Mouse (Mus musculus) skeletal muscle tissue, postnatal 0 days (tissue): ENCODE data around the gene Col24a1. TPM values are rescaled to one million over a fixed set of nuclear protein-coding genes. Genes with fewer than 3 reads are reported as not detected.

Source experiments
- polyA plus RNA-seq: library from polyadenylated mRNA; unstranded; fragments of >200 nt; fragmentation: Nextera tagmentation; extraction: Ambion mirVana; gene quantifications from 2 replicates; pipeline ENCODE4 v1.2.1, GENCODE M21; 2015

The Col24a1 gene
- polyA plus RNA-seq, result 1.9 and 2.4 TPM in 2 replicates

DNA sequence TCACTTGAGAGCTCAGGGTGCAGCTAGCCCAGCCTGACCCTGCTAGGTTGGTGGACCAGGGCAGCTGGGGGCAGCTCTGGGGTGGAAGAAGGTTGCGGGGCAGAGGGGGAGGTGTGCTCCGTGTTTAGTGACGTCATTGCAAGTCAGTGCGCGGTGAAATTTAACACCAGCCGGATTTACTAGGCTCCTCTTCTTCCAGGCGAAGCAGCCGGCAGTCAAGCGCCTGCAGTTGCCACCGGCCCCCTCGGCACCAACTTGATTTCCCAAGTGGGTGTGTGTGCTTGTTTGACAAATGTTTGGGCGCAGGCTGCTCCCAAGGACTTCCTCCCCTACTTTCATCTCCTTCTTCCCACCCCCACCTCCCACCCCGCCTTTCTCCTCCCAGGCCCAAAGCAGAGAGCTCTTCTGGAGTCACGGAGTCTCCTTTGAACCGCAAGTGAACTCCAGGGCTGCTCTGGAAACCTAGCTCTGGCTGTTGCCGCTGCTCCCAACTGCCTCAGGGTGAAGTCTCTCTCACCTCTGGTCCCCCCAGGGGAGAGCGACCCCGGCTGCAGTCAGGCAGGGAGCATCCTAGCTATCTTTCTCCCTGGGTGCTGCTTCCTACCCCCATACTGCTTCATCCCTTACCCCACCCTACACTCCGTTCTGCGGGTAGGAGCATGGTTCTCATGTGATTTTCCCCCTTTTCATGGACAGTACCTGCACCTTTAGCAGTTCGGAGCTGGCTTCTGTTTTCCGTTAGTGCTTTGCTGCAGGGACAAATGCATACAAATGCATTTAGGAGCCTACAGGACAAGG, at the start of gene Col24a1:
Col24a1 (plus strand) TSS at position 136 of the 798 bp plus-strand sequence.

DNA sequence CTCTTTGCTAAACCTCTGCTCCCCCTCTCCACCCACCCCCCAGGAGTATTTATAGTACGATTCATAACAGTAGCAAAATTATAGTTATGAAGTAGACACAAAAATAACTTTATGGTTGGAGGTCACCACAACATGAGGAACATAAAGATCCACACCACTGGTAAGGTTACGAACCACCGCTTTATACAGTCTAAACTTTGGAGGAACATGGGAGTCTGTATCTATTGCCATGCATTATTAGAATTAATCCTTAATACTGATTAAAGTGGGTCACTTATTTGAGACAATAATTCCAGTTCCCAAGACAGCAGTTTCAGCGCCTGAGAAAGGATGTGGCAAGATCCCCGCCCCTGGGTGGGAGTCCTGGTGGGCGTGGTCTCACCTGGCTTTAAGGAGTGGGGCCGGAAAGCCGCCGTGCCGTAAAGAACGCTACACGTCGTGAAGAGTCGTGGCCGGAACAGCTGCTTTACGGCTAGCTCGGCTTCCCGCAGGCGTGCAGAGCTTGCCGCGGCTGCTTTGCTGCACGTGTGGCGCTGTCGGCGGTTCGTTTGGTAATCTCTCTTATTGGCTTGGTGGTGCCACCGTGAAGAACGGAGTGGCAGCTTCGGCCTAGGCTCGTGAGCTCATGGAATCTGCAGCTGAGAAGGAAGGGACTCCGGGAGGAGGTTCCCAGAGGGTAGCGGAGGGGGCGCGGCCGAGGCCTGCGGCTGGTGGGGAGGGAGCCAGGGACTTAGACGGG, 283.6 kb downstream of the Col24a1 start, which contains the start of gene Znhit6:
Znhit6 (plus strand) TSS at position 463 of the 739 bp plus-strand sequence.

Other genes starting within 250 kb of the Col24a1 start
- 0.27 and 0.71 TPM in 2 replicates for gene Clca2, start 193.0 kb upstream of the Col24a1 start, polyA plus RNA-seq
- 7.2 and 8.1 TPM in 2 replicates for gene Odf2l, start 173.9 kb upstream of the Col24a1 start, polyA plus RNA-seq